Mouse (Mus musculus): ENCODE data around the gene Mylk4. TPM values are rescaled to one million over a fixed set of nuclear protein-coding genes. Genes with fewer than 3 reads are reported as not detected.

Mylk4 gene
- polyA plus RNA-seq, 1 experiment from 2014 or later, result 0.16 TPM

DNA sequence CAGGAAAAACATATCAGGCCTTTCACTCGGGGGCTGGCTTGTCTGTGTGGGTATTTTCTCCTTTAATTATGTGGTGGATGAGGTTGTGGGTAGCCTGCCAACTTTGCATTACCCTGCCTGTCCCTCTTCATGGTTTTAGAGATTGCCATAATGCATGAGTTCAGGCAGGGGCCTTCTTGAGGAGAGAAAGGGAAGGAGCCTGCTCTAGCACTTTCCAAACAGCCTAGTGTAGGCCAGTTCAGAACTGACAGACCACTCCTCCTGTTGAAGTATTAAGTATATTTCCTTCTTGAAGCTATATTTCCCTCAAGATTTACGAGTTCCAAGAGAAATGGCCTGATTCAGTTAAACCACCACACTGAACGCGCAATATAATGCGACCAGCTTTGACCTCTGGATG is 66.0 kb downstream of the Mylk4 start:
- H3K4me2 ChIP-seq, result no peak overlapping the region
- no peak for ATAC-seq (replicated peaks; ENCODE audit: insufficient number of reproducible peaks, low FRiP score, low TSS enrichment)
- H3K9me3 ChIP-seq (replicated peaks; ENCODE audit: control insufficient read depth, low read length), result no peaks in the 10 kb centered on the region
- H3K27ac ChIP-seq (ENCODE audit: low read depth, low read length), result no peak overlapping the region
- H3K4me3 ChIP-seq (ENCODE audit: low read depth, low read length), result no peak overlapping the region
- H3K9ac ChIP-seq (ENCODE audit: low read depth, low read length), result no peak overlapping the region
- H3K36me3 ChIP-seq (ENCODE audit: control insufficient read depth, insufficient read depth, low read length), result no peaks in the 10 kb centered on the region
- H3K4me1 ChIP-seq (ENCODE audit: control insufficient read depth, insufficient read depth, low read length), result peaks cover 2% of the 10 kb centered on the region; the same call in 1 of the 2 replicates
- no peaks in the 10 kb centered on the region for H3K27me3 ChIP-seq (ENCODE audit: control insufficient read depth, insufficient read depth, low read length)
- WGBS (ENCODE audit: insufficient replicate concordance), result 81% methylated on average over 5 of the region's 5 CpGs

- 86% methylated on average over 3 of the region's 3 CpGs for WGBS (ENCODE audit: insufficient replicate concordance)
Observed at GRCm38 (mm10) chr13:32712568-32712967, 71.2 kb downstream of the Mylk4 start.

GRCm38 (mm10) chr13:32707894-32708293 is 75.9 kb downstream of the Mylk4 start:
- Histone ChIP-seq H3K4me2 (no peak overlapping the region), H3K27ac (ENCODE audit: low read depth, low read length) (no peak overlapping the region), H3K4me3 (ENCODE audit: low read depth, low read length) (no peak overlapping the region), H3K27me3 (ENCODE audit: control insufficient read depth, insufficient read depth, low read length) (no peaks in the 10 kb centered on the region), H3K9ac (ENCODE audit: low read depth, low read length) (no peak overlapping the region), H3K9me3 (replicated peaks; ENCODE audit: control insufficient read depth, low read length) (no peaks in the 10 kb centered on the region), H3K4me1 (ENCODE audit: control insufficient read depth, insufficient read depth, low read length) (peaks cover 17% of the 10 kb centered on the region), H3K36me3 (ENCODE audit: control insufficient read depth, insufficient read depth, low read length) (no peaks in the 10 kb centered on the region)
- 61% methylated on average over 2 of the region's 2 CpGs for WGBS (ENCODE audit: insufficient replicate concordance)
- no peak for ATAC-seq (replicated peaks; ENCODE audit: insufficient number of reproducible peaks, low FRiP score, low TSS enrichment)

More at GRCm38 (mm10) chr13:32712568-32712967, 71.2 kb downstream of the Mylk4 start:
- Histone ChIP-seq H3K4me2 (no peak overlapping the region), H3K4me3 (ENCODE audit: low read depth, low read length) (no peak overlapping the region), H3K4me1 (ENCODE audit: control insufficient read depth, insufficient read depth, low read length) (peaks cover 6% of the 10 kb centered on the region), H3K9me3 (replicated peaks; ENCODE audit: control insufficient read depth, low read length) (no peaks in the 10 kb centered on the region), H3K27me3 (ENCODE audit: control insufficient read depth, insufficient read depth, low read length) (no peaks in the 10 kb centered on the region), H3K27ac (ENCODE audit: low read depth, low read length) (no peak overlapping the region), H3K36me3 (ENCODE audit: control insufficient read depth, insufficient read depth, low read length) (no peaks in the 10 kb centered on the region), H3K9ac (ENCODE audit: low read depth, low read length) (no peak overlapping the region)
- ATAC-seq (replicated peaks; ENCODE audit: insufficient number of reproducible peaks, low FRiP score, low TSS enrichment), result no peak

- Histone ChIP-seq H3K9ac (ENCODE audit: low read depth, low read length) (no peak overlapping the region), H3K27me3 (ENCODE audit: control insufficient read depth, insufficient read depth, low read length) (no peaks in the 10 kb centered on the region), H3K4me2 (no peak overlapping the region), H3K4me3 (ENCODE audit: low read depth, low read length) (no peak overlapping the region), H3K36me3 (ENCODE audit: control insufficient read depth, insufficient read depth, low read length) (no peaks in the 10 kb centered on the region), H3K4me1 (ENCODE audit: control insufficient read depth, insufficient read depth, low read length) (peaks cover 17% of the 10 kb centered on the region), H3K9me3 (replicated peaks; ENCODE audit: control insufficient read depth, low read length) (no peaks in the 10 kb centered on the region), H3K27ac (ENCODE audit: low read depth, low read length) (peak overlapping the region; percentile 69)
- 24% methylated on average over 10 of the region's 10 CpGs for WGBS (ENCODE audit: insufficient replicate concordance)
- ATAC-seq (replicated peaks; ENCODE audit: insufficient number of reproducible peaks, low FRiP score, low TSS enrichment), result peak; percentile 79
Observed at GRCm38 (mm10) chr13:32706651-32707288, 77.0 kb downstream of the Mylk4 start.

- no peak for ATAC-seq (replicated peaks; ENCODE audit: insufficient number of reproducible peaks, low FRiP score, low TSS enrichment)
- H3K36me3 ChIP-seq (ENCODE audit: control insufficient read depth, insufficient read depth, low read length), result no peaks in the 10 kb centered on the region
- no peak overlapping the region for H3K4me3 ChIP-seq (ENCODE audit: low read depth, low read length)
- H3K9me3 ChIP-seq (replicated peaks; ENCODE audit: control insufficient read depth, low read length), result no peaks in the 10 kb centered on the region
- H3K4me2 ChIP-seq, result no peak overlapping the region
- WGBS (ENCODE audit: insufficient replicate concordance), result 50% methylated on average over 1 of the region's 1 CpGs
- H3K27me3 ChIP-seq (ENCODE audit: control insufficient read depth, insufficient read depth, low read length), result no peaks in the 10 kb centered on the region
- peak overlapping the region; percentile 59; the same call in 1 of the 2 replicates for H3K27ac ChIP-seq (ENCODE audit: low read depth, low read length)
- peaks cover 17% of the 10 kb centered on the region for H3K4me1 ChIP-seq (ENCODE audit: control insufficient read depth, insufficient read depth, low read length)
- H3K9ac ChIP-seq (ENCODE audit: low read depth, low read length), result no peak overlapping the region
Observed at GRCm38 (mm10) chr13:32705315-32705714, 78.4 kb downstream of the Mylk4 start.

DNA sequence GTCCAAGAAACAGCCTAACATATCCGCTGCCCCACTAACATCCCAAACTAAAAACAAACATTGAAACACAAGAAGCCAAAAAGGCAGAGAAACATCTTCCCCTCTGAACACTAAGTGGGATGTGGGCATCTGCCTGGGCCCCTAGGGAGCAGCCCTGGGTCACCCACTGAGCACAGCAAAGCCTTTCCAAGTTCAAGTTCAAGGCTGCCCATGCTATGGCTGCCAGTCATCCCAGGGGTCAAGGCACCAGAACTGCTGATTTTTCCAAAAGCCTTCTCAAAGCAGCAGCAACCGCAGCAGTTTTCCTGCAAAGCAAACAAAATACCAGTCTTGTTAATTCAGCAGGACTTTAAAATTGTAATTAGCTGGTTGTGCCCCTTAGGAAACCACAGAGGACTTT is 78.8 kb downstream of the Mylk4 start:
- no peak overlapping the region for H3K9ac ChIP-seq (ENCODE audit: low read depth, low read length)
- WGBS (ENCODE audit: insufficient replicate concordance), result 70% methylated on average over 2 of the region's 2 CpGs
- no peak overlapping the region for H3K4me3 ChIP-seq (ENCODE audit: low read depth, low read length)
- no peaks in the 10 kb centered on the region for H3K27me3 ChIP-seq (ENCODE audit: control insufficient read depth, insufficient read depth, low read length)
- no peak overlapping the region for H3K4me2 ChIP-seq
- no peaks in the 10 kb centered on the region for H3K36me3 ChIP-seq (ENCODE audit: control insufficient read depth, insufficient read depth, low read length)
- no peaks in the 10 kb centered on the region for H3K9me3 ChIP-seq (replicated peaks; ENCODE audit: control insufficient read depth, low read length)
- H3K4me1 ChIP-seq (ENCODE audit: control insufficient read depth, insufficient read depth, low read length), result peaks cover 17% of the 10 kb centered on the region
- no peak for ATAC-seq (replicated peaks; ENCODE audit: insufficient number of reproducible peaks, low FRiP score, low TSS enrichment)
- peak overlapping the region; percentile 59 for H3K27ac ChIP-seq (ENCODE audit: low read depth, low read length)

GRCm38 (mm10) chr13:32701564-32701963 is 82.2 kb downstream of the Mylk4 start:
- Histone ChIP-seq H3K9me3 (replicated peaks; ENCODE audit: control insufficient read depth, low read length) (no peaks in the 10 kb centered on the region), H3K27me3 (ENCODE audit: control insufficient read depth, insufficient read depth, low read length) (no peaks in the 10 kb centered on the region; the same call in 1 of the 2 replicates), H3K36me3 (ENCODE audit: control insufficient read depth, insufficient read depth, low read length) (no peaks in the 10 kb centered on the region), H3K4me3 (ENCODE audit: low read depth, low read length) (no peak overlapping the region), H3K4me2 (no peak overlapping the region), H3K9ac (ENCODE audit: low read depth, low read length) (no peak overlapping the region), H3K27ac (ENCODE audit: low read depth, low read length) (no peak overlapping the region), H3K4me1 (ENCODE audit: control insufficient read depth, insufficient read depth, low read length) (peaks cover 6% of the 10 kb centered on the region)
- WGBS (ENCODE audit: insufficient replicate concordance), result 88% methylated on average over 1 of the region's 1 CpGs
- ATAC-seq (replicated peaks; ENCODE audit: insufficient number of reproducible peaks, low FRiP score, low TSS enrichment), result no peak

DNA sequence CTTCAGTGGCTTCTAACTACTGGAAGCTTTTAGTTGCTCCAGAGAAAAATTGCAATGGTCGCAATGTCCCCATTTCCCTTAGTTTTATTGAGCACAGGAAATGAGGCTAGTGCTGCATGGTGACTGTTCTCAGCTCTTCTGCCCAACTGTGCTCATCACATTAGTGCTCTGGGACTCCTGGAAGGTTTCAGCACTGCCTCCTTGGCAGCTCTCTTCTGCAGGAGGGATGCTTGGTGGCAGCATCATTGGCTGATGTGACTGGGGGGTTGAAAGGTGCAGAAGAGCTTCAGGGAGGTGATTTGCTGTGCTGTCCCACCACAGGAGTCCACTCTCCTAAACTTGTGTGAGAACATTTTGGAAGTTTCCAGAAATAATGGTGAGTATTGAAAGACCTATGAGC is 84.4 kb downstream of the Mylk4 start:
- no peak overlapping the region for H3K4me2 ChIP-seq
- H3K9ac ChIP-seq (ENCODE audit: low read depth, low read length), result no peak overlapping the region
- H3K36me3 ChIP-seq (ENCODE audit: control insufficient read depth, insufficient read depth, low read length), result no peaks in the 10 kb centered on the region
- H3K27ac ChIP-seq (ENCODE audit: low read depth, low read length), result no peak overlapping the region
- no peak overlapping the region for H3K4me3 ChIP-seq (ENCODE audit: low read depth, low read length)
- WGBS (ENCODE audit: insufficient replicate concordance), result 86% methylated on average over 1 of the region's 1 CpGs
- no peaks in the 10 kb centered on the region for H3K9me3 ChIP-seq (replicated peaks; ENCODE audit: control insufficient read depth, low read length)
- H3K27me3 ChIP-seq (ENCODE audit: control insufficient read depth, insufficient read depth, low read length), result no peaks in the 10 kb centered on the region; the same call in 1 of the 2 replicates
- no peak for ATAC-seq (replicated peaks; ENCODE audit: insufficient number of reproducible peaks, low FRiP score, low TSS enrichment)
- no peaks in the 10 kb centered on the region for H3K4me1 ChIP-seq (ENCODE audit: control insufficient read depth, insufficient read depth, low read length)

DNA sequence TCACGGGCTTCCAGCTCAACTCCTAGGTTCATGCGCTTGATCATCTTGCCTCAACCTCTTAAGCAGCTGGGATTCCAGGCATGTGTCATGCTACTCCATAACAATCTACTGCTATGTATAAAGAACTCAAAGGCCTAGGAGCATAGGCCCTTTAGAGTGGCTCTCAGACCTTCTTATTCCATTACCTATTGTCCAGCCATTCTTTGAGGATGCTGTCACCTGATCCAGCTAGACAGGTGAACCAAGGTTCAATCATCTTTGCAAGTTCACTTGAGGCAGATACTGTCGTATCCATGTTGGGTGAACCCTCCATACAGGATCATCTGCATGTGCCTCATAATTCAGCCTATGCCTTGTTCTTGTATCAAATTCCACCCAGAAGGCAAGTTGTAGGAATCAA is 84.8 kb downstream of the Mylk4 start:
- no peak for ATAC-seq (replicated peaks; ENCODE audit: insufficient number of reproducible peaks, low FRiP score, low TSS enrichment)
- H3K9ac ChIP-seq (ENCODE audit: low read depth, low read length), result no peak overlapping the region
- no peaks in the 10 kb centered on the region for H3K4me1 ChIP-seq (ENCODE audit: control insufficient read depth, insufficient read depth, low read length)
- H3K27ac ChIP-seq (ENCODE audit: low read depth, low read length), result no peak overlapping the region
- H3K4me3 ChIP-seq (ENCODE audit: low read depth, low read length), result no peak overlapping the region
- no peaks in the 10 kb centered on the region for H3K9me3 ChIP-seq (replicated peaks; ENCODE audit: control insufficient read depth, low read length)
- 75% methylated on average over 3 of the region's 3 CpGs for WGBS (ENCODE audit: insufficient replicate concordance)
- no peaks in the 10 kb centered on the region for H3K36me3 ChIP-seq (ENCODE audit: control insufficient read depth, insufficient read depth, low read length)
- H3K27me3 ChIP-seq (ENCODE audit: control insufficient read depth, insufficient read depth, low read length), result no peaks in the 10 kb centered on the region; the same call in 1 of the 2 replicates
- H3K4me2 ChIP-seq, result no peak overlapping the region
